Mouse (Mus musculus): ENCODE measurements around the gene Cx3cr1.

DNA sequence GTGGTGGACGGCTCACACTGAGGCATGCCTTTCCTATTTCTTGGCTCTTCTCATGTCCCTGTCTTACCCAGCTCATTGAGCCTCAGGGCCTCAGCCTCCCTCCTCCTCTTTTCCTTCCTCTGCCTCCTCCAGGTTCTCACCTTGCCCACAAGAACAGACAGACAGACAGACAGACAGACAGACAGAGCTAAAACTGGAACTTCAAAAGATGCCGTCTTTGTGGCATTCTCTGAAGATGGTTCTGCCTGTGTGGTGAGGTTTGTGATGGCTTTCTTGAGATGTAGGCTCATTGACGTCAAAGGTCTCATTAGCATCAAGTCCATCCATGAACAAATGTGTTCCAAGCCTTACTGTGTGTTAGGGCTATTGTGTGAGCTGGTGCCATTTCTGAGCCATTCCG, 13.0 kb upstream of the Cx3cr1 start:
- TF ChIP-seq CTCF (IDR thresholded peaks at IDR 0.05; ENCODE audit: borderline replicate concordance, extremely low read depth, insufficient read depth, insufficient read length), result no peak
- TF ChIP-seq POLR2A (IDR thresholded peaks at IDR 0.05; ENCODE audit: borderline replicate concordance, extremely low read depth, insufficient read depth, insufficient read length, poor library complexity, severe bottlenecking), result no peak

All from brain, embryonic 14.5 days (tissue).